Mouse (Mus musculus): ENCODE data around the gene Acvr1b.

The Acvr1b gene

DNA sequence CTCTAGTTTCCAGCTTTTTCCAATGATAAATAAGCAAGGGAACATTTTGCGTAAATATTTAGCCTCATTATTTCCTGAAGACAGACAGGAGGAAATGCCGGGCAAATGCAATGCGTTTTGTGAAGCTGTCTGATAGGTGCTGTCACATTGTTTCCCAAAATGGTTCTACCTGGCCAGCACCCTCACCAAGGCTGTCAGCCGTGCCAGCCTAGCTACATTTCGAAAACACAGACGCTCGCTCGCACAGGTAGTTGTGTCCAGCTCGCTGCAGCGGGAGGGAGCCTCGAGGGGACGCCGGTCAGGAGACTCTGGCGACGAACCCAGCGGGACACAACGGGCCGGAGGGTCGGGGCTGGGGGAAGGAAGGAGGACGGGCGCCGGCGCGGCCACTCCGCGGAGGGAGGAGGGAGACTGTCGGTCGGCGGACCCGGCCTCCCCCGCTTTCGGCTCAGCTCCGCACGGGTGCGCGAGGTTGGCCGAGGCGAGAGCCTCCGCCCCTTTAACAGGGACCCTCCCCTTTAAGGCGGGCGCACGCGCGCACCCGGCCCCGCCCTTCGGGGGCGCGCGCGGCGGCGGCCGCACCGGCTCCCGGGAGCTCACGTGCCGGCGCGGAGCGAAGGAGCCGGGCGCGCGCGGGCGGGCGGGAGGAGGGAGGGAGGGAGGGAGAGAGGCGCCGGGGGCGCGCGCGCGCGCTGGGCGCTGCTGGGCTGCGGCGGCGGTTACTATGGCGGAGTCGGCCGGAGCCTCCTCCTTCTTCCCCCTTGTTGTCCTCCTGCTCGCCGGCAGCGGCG, at the start of gene Acvr1b:
TSS of gene Acvr1b (plus strand) at position 647 of the 791 bp plus-strand sequence.
- DNase-seq (ENCODE audit: extremely low spot score) = peak; percentile 94

- DNase-seq (ENCODE audit: extremely low spot score) = no peak
Observed at GRCm38 (mm10) chr15:101125561-101125960, 48.3 kb upstream of the Acvr1b start.

DNA sequence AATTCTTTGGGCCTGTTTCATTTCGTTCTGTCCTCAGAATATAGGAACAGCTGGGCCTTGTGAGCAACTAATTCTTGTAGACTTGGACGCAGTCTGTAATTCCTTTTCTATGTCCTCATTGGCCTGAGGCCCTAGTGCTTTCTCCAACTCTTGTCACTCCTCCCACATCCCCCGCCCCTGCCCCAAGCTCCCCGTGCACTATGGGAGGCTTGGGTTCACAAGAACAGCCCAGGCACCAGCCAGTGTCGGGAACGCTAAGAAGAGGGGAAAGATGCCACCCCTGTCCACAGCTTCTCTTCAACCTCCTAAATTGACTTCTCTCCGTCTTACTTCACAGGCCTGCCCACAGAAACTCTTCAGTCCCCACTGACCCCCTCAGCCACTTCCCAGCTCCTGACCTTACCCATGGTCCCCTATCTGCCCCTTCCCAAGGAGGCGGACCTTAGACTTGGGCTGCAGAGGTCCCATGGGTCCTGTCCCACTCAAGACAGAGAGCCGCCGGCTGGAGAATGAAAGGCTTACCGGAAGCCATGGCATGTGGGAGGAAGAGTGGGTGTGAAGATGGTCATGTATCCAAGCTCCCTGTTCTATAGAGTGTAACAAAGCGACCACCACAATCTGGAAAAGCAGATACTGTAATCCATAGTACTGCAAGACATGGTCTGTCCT, 46.9 kb upstream of the Acvr1b start:
- no peak for DNase-seq (ENCODE audit: extremely low spot score)

DNA sequence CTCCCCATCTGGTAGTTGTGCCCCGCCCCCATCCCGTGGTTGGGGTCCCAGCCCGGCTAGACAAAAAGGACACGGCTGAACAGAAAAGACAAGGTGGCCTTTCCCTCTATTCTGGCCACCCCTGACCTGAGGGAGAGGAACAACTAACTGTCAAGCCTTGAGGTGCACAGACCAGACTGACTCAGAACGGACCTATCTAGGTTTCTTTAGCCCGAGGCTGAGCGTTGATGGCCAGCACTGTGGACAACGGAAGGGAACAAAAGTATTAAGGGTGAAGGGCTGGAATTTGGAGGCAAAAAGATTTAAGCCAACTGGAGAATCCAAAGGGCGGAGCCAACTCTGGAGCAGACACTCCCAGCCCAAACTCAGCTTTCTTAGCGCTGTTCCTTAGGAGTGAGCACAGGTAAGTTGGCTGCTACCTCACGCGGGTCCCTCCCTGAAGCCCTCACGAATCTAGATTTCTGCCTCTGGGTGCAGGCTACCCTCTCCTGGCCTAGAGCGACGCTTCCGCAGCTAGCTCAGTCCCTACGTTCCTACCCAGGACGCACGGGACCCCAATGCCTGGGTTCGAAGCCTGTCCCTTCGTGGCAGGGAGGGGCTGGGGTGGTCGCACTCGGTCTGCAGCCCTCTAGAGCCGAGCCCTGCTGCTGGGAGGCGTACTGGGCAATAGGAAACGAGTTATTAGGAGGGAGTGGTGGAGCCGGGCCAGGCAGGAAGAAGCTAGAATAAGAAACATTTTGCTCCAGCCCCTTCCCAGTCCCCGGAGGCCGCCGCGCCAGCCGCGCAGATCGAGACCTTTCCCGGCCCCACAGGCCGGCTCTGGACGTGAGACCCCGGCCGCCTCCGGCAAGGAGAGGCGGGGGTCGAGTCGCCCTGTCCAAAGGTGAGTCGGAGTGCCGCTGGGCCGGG, 45.4 kb upstream of the Acvr1b start, which contains the start of gene Acvrl1:
TSS of gene Acvrl1 (plus strand) at position 342 of the 909 bp plus-strand sequence.
- no peak for DNase-seq (ENCODE audit: extremely low spot score)

DNA sequence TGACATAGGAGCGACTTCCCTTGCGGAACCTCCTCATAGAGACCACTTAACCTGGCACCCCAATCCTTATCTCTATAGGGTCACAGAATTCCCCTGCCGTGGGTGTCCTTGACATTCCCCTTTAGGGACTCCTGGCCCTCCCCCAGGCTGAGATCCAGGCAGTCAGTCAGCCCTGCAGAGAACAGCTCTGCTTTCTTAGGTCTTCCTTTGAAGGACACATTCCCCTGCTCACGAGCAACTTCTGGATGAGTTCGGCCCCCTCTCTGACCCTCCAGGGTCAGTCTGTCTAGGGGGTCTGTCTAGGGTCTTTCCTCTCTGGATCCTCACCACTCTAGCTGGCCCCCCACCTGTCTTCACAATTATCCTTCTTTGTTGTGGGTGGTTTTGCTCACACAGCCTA, 44.5 kb upstream of the Acvr1b start:
- no peak for DNase-seq (ENCODE audit: extremely low spot score)

GRCm38 (mm10) chr15:101131498-101131897, 42.4 kb upstream of the Acvr1b start:
- DNase-seq (ENCODE audit: extremely low spot score) = no peak

- no peak for DNase-seq (ENCODE audit: extremely low spot score)
Observed at GRCm38 (mm10) chr15:101132041-101132440, 41.8 kb upstream of the Acvr1b start.

GRCm38 (mm10) chr15:101132761-101133160, 41.1 kb upstream of the Acvr1b start:
- DNase-seq (ENCODE audit: extremely low spot score) = no peak

GRCm38 (mm10) chr15:101133993-101134704, 39.7 kb upstream of the Acvr1b start:
- peak; percentile 52 for DNase-seq (ENCODE audit: extremely low spot score)

DNA sequence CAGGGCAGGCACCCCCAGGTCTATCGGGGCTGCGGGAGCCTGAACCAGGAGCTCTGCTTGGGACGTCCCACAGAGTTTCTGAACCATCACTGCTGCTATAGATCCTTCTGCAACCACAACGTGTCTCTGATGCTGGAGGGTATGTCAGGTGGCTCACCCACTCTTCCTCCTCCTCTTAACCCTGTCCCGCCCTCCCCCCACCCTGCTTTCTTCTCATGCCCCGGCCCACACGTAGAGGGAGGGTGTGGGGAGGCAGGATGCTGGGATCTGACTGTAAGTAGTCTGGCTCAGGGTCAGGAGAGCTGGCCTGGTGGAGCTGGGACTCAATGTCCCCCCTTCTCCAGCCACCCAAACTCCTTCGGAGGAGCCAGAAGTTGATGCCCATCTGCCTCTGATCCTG, 38.5 kb upstream of the Acvr1b start:
- no peak for DNase-seq (ENCODE audit: extremely low spot score)

DNA sequence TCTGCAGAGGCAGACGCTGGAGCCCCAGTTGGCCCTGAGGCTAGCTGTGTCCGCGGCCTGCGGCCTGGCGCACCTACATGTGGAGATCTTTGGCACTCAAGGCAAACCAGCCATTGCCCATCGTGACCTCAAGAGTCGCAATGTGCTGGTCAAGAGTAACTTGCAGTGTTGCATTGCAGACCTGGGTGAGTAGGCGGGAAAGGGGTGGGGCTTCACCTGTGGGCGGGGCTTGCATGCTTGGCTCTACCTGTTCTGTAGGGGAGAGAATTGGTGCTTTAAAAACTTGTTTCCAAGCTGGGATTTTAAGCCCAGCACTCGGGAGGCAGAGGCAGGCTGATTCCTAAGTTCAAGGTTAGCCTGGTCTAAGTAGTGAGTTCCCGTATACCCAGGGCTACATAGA, 36.4 kb upstream of the Acvr1b start:
- DNase-seq (ENCODE audit: extremely low spot score) = no peak

- DNase-seq (ENCODE audit: extremely low spot score) = no peak
Observed at GRCm38 (mm10) chr15:101138675-101139074, 35.2 kb upstream of the Acvr1b start.

- no peak for DNase-seq (ENCODE audit: extremely low spot score)
Observed at GRCm38 (mm10) chr15:101139885-101140284, 34.0 kb upstream of the Acvr1b start.

DNA sequence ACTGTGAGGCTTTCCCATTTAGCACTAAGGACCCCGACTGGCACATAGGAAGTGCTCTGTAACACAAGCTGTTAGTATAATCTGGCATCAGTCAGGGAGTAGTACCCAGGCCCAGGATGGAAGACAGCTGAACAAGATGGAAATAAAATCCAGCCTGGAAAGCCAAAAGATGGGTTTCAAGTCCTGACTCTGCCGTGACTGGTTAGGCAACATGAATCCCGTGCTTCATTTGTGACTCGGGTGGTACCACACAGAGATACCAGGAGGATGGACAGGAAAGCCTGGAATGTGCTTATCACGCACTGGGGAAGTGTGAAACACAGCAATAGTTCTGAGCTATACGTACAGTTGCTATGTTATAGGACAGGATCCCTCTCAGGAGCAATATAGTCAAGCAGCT, 33.3 kb upstream of the Acvr1b start:
- DNase-seq (ENCODE audit: extremely low spot score) = no peak

DNA sequence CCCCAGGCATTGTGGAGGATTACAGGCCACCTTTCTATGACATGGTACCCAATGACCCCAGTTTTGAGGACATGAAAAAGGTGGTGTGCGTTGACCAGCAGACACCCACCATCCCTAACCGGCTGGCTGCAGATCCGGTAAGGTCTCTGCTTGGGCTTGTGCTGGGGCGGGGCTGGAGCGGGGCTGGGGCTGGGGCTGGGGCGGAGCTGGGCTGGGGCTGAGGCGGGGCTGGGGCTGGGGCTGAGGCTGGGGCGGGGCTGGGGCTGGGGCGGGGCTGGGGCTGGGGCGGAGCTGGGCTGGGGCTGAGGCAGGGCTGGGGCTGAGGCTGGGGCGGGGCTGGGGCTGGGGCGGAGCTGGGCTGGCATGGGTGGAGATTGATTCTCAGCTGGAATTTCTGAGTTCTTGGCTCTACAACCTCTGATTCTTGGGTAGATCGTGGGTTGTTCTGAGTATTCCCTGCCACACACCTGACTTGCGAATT, 32.8 kb upstream of the Acvr1b start:
- peak; percentile 78 for DNase-seq (ENCODE audit: extremely low spot score)

GRCm38 (mm10) chr15:101142672-101143071, 31.2 kb upstream of the Acvr1b start:
- DNase-seq (ENCODE audit: extremely low spot score) = no peak

GRCm38 (mm10) chr15:101143494-101143893, 30.4 kb upstream of the Acvr1b start:
- no peak for DNase-seq (ENCODE audit: extremely low spot score)

DNA sequence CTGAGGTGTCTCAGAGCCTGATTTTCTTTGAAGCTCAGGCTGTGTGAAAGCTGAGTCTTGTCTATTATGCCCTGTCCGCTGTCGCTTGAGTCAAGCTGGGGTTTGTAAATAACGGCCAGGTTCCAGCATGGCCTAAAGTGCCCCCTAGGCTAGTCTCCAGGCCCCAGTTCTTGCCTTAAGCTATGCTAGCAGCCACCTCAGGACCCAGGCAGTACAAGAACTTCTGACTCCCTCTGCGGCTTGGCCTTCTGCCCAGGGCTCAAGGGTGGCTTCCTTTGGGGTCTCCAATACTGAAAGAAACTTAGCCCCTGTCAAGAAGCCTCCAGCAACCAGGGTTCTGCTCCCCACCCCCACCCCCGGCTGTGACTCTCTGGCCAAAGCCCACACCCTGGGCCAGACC, 29.7 kb upstream of the Acvr1b start:
- no peak for DNase-seq (ENCODE audit: extremely low spot score)

- DNase-seq (ENCODE audit: extremely low spot score) = no peak
Observed at GRCm38 (mm10) chr15:101144779-101145178, 29.1 kb upstream of the Acvr1b start.

DNA sequence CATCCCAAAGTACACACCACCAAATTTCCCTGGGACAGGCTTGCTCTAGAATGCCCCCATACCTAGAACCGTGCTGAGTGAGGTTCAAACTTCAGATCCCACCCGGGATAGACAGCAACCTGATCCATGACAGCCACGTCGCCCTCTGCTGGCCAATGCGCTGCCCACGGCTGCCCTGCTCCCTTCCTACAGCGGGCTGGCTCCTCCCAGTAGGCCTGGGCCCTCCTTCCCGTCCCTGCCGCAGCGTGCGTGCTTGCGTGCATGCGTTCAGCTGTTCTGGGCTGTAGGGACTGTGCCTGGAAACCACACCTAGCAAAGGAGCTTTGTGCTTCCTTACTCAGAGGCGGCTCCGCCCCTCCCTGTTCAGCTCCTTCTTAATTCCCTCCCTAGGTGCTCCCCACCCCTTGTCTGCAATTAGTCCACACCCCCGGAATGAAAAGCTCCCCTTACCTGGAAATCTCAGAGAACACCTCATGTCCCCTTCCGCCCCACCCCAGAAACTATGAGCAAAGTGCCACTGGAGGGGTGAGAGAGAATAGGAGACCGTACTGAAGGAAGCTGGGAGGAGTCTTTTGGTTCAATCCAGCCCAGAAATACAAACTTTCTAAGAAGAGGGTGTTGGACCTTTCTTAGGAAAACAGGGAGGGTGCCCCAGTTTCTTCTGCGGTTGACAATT, 28.3 kb upstream of the Acvr1b start:
- peak; percentile 95 for DNase-seq (ENCODE audit: extremely low spot score)

Data from embryo, embryonic 9.5 days (tissue).